Mouse (Mus musculus): ENCODE results near the gene Gm13090. TPM values are rescaled to one million over a fixed set of nuclear protein-coding genes. Genes with fewer than 3 reads are reported as not detected.
A peak's percentile ranks its signal among the peaks of the same experiment; 100 is the strongest.

Gene Gm13090
- total RNA-seq, 1 experiment from 2014 or later = not detected

DNA sequence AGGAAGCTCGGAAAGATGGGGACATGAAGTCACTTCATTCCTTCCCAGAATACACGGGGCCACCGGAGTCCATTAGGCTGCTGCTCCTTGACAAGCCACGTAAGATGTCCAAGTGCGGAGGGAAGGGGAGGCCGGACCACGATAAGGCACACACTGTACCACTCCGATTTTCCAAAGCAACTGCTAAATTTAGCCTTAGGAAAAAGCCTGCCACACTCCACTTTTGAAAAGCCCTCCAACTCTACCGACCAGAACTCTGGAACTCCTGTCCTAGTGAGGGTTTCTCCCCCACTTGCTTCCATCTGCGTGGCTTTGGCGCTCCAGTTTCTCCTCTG is 7.7 kb downstream of the Gm13090 start:
- no peak for DNase-seq

- no peak for DNase-seq
Measured at GRCm38 (mm10) chr4:151103646-151104045, 14.3 kb downstream of the Gm13090 start.

- DNase-seq = no peak
Measured at GRCm38 (mm10) chr4:151104147-151104546, 14.8 kb downstream of the Gm13090 start.

DNA sequence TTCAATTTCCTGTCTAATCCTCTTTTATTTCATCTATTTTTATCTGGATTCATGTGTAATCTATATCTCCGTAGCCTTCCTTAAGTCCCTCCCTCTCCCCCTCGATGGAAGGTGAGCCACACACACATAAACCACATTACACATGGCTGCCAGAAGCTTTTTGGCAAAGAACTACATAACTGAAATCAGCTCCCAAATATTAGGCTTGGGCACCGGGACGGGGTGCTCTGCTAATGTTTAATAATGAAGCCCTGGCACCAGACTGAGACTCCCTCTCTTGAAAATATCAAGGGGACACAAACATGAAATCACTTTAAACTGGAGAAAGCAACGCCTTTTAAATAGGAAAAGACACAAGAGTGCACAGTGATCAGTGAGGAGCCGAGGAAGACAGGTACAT is 16.5 kb downstream of the Gm13090 start:
- no peak for DNase-seq

DNA sequence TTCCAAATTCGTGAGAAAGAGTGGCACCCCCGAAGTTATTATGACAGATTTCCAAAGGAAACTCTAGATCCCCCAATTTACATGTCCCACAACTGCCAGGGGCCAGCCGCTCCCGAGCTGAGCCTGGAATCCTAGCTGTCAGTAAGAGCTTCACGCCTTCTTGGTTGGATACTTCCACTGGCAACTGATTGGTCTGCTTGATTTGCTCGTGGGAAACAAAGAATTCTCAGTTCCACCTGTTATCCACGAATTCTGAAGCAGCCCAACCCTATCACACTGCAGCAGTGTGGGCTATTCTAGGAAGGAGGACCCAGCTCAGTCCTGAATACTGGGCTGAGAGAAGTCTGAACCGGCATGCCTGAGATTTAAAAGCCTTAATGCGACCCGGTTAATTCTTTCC is 17.1 kb downstream of the Gm13090 start:
- DNase-seq = no peak

DNA sequence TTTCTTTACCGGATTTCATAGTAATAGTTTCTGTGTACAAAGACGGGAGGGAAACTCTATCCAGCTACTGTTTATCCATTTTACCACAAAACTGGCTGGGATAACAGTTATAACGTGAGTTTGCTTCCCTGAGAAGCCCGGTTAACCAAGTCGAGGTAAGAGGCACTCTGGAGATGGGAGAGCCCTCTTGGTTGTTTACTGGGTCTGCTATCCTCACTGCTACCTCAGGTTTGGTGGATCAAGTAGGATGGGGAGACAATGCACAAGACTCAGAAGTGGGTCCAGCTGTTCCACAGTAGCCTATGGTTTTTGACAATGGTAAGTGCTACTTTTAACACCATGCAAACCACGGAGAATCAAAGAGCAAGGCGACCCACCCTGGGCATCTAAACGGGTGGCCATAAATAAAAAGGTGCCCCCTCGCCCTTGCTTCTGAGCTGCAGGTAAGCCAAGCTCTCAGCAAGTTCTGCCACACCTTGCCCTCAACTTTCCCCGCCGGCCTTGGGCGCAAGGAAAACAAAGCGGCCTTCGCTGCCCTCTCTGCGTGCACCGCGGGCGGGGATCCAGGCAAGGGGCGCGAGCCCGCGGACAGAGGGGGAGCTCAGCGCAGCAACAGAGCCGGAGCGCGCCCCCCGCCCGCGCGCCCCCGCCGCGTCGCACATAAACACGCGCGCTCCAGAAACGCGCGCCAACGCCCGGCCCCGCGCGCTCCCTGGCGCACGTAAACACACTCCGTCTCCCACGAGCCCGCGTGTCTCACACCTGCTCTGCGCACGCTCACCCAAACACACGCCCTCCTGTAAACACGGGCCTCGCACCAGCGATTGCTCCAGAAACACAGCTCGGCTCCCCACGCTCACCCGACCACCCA is 18.0 kb downstream of the Gm13090 start:
- peak; percentile 24 for DNase-seq

GRCm38 (mm10) chr4:151108028-151108771 is 18.8 kb downstream of the Gm13090 start:
- peak; percentile 96 for DNase-seq

DNA sequence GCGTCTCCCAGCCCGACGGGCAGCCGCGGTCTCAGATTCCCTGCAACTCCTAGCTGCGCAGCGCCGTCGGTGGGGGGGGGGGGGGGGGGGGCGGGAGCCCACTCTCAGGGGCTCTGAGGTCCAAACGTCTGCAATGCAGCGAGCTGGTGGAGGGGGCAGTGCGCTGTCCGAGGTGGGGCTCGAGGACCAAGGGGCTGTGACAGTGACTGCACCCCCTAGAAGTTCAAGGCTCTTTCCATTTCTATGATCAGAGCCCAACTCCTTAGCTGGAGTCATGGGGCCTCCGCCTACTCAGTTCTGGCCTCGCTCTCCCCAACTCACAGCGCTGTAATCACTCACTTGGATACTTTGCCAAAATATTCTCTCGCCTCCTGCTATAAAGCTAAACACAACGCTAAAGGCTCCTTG is 19.5 kb downstream of the Gm13090 start:
- peak; percentile 48 for DNase-seq

DNA sequence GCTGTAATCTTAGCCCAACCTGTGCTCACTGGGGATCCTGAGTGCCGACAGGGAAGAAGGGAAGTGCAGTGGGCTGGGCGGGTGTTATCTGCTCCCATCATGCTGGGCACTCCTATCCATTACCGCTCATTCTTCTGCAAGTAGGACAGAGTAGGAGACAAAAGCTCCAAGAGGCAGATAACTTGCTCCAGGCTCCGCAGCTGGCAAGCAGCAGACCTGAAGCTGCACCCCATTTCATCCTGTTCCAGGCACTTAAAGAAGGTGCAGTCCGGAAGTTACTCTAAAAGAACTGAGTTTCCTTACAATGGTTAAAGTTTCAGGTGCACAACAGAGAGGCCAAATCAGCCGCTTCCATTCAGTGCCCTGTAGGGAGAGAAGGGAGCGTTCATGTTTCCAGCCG is 21.9 kb downstream of the Gm13090 start:
- no peak for DNase-seq

DNA sequence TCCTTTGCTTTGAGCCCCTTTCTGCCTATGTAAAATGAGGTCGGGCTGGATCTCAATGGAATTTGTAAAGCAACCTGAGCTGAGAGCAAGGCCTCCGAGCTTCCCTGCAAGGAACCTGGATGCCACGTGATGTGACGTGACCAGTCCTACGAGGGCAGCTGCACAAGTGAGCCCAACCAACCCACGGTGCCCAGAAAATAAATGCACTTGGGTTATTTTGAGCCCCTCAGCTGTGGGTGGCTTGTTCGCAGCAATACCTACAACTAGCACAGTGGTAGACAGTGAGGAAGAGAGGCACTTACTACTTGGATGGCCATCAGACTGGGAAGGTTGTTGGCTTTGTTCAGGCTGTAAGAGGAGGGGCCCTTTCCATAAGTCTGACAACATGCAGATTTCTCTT is 25.2 kb downstream of the Gm13090 start:
- DNase-seq = no peak

GRCm38 (mm10) chr4:151118883-151119282 is 29.5 kb downstream of the Gm13090 start:
- DNase-seq = no peak

DNA sequence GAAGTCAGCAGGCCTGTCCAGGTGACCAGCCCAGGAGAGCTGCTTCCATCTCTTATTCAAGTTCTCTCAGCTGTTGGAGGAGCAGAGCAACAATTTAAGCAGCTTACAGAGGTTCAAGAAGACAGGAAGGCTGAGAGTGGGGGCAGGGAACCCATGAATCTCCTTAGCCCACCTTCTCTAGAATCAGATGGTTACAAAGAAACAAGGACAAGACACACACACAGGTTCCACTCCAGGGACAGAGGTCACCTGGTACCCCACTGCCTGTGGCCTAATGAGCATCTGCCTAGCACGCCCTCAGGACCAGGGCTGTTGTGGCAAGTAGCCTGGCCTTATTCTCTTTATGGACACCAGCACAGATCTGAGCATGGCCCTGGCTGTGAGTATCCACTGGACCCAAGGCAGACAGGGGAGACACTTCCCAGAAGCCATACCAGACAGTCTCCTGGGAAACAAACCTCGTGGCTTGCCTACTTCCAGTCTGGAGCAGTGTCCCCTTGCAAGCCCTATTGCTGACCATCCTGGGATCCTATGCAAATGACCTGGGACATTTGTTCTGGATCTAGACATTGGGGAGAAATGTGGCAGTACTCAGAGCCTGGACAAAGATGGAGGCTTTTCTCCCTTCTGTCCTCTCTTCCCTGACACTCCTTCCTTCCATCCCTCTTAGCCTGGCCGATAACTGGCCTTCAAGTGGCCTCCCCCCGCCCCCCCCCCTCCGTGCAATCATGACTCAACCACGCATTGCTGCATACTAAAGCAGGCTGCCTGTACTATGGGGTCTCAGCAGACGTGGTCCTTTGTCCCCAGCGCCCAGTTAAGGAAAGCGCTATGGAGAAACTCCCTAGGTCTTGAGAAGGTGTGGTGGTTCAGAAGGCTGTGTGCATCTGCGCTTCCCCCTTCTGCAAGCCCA is 38.5 kb downstream of the Gm13090 start:
- DNase-seq = no peak

DNA sequence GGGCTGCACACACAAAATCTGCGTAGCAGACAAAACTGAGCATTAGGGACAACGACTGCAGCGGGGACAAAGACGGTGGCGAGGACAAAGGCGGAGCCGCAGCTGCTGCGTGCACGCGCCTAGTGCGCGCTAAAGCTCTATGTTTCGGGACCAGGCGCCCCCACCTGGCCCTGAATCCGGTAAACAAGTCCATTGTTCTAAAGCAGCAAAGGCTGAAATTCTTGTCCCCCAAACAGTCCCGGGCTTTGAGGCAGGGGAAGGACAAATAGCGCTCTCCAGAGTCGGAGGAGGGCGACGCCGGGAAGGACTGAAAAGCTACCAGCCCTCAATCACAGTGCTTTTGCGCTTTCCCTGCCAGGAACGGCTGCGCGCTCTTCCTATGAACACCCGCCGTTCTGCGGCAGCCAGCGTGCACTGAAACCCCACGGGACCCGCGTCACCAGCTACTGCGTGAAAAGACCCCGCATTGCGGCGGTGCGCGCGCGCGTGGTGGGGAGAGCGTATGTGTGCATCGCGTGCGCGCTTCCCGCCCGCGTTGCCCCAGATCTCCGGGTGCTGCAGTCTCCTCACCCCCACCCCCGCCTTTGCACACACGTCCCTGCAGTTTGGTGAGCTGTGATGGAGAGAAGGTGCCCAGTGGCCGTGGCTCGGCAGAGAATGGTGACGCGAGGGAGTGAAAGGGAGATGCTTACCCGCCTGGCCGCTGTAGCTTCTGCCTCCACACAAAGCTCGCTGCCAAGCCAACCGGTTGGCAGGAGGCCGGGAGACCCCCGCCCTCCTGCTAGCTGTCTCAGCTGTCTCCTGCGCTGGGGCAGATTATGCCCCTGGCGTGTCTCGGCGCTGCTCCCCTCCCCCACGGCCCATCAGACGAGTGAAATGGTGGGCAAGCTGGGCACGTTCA is 39.5 kb downstream of the Gm13090 start:
- DNase-seq = peak; percentile 58

- DNase-seq = no peak
Measured at GRCm38 (mm10) chr4:151129725-151130557, 40.6 kb downstream of the Gm13090 start.

DNA sequence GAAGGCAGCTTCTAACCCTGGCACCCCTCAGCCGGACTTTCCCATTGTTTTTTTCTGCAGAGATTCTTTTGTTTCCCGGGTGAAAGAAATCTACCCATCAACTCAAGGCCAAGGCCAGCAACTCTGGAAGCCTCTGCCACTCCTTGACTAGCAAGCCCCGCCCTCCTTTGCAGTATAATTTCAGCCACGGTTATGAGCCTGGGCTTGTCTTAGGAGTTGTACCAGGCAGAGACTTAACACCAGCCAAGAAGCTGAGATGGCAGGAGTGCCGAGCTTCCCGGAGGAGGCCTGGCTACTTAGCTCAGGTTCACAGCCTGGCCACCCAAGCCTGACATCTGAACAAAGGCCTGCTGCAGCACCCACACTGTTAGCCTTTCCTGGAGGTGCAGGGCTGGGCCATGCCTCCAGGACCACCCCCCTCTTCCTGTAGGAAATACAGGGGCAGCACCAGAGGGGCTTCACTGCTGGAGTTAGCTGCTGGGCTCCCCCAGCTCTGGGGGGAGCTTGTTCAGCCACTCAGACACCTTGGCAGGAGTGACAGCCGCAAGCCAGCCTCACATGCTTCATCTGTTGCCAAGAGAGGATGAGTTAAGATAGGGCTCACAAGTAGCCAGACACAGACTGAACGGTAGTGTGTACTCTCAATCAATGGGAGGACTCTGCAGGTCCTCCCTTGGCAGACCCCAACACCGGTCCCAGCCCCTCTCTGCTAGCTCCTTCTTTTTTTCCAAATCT is 41.6 kb downstream of the Gm13090 start:
- no peak for DNase-seq

DNA sequence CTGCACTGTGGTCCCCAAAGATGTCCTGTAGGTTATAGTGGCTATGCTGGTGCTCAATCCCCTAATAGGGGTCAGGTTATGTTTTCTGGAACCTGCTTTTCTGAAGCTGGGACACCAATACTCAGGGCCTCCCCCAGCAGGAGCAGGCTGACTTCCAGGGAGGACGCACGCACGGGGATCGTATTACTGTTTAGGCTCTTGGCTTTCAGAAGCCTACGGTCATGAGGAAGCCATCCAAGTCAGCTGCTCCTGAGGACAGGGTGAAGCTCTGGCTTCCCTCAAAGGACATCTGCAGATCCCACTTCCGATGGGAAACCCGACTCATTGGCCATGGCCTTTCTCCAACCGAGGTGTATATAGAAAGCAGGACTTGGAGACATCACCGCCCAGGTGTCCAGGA is 43.1 kb downstream of the Gm13090 start:
- no peak for DNase-seq

GRCm38 (mm10) chr4:151133760-151134159 is 44.4 kb downstream of the Gm13090 start:
- DNase-seq = peak; percentile 35

DNA sequence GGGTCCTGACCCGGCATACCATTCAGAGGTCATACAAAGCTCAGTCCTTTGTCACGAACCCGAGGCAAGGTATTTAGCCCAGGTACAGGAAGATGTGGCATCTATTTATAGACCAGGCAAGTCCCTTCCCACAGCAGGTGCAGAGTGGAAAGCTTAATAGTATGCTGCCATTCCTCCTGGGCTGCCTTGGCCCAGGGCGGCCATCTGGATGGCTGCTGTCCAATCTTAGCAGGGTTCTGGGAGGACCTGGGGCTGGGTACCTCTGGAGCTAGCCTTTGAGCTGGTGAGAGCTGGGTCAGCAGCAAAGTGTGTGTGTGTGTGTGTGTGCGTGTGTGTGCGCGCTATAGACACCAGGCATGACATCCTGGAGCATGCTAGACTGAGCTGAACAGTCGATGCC is 46.1 kb downstream of the Gm13090 start:
- no peak for DNase-seq

DNA sequence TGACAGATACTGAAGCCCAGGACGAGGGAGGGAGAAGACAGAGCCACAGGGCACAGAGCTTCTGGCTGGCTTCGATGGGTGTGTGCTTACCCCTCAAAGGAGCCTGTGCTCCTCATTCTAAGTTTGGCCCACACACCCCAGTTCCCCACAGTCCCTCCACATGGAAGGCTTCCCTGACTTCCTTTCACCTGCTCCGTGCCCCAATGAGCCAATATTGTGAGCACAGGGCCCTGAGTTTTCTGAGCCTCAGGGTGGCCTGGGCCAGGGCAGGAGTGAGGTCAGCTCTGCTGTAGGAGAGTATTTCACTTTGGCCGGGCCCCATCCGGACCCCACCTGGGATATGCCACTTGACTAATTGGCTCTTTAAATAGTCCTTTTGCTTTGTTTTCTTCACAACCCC is 48.3 kb downstream of the Gm13090 start:
- DNase-seq = no peak

DNA sequence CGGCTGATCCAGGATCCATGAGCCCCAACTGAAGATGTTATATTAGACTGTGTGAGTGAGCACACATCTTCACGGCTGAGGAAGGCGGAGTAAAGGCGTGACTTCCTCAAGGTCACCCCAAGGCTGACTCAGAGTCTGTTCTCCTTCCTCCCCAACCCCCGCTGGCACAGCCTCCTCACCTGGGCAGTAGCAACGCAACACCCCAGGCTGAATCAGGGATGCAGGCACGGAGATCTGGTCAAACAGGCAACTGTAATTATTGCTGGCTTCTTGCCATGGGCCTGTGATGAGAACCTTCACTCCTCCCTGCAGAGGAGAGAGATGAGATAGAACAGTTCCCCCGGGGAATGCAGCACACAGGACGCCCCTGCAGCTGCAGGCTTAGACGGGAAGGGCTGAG is 48.8 kb downstream of the Gm13090 start:
- DNase-seq = peak; percentile 30

All from adrenal gland, postnatal 14 days (tissue).